Mouse (Mus musculus): Measurements from ENCODE around the gene Ptges. TPM values are rescaled to one million over a fixed set of nuclear protein-coding genes. Genes with fewer than 3 reads are reported as not detected.
A peak's percentile ranks its signal among the peaks of the same experiment; 100 is the strongest.
"Not testable (repeated sequence)": the region's sequence is repeated elsewhere in the genome, so short reads cannot be mapped to it uniquely, and the experiment has no call there.

Ptges gene
- total RNA-seq, 2 experiments from 2014 or later: 5.1 to 6.9 TPM

DNA sequence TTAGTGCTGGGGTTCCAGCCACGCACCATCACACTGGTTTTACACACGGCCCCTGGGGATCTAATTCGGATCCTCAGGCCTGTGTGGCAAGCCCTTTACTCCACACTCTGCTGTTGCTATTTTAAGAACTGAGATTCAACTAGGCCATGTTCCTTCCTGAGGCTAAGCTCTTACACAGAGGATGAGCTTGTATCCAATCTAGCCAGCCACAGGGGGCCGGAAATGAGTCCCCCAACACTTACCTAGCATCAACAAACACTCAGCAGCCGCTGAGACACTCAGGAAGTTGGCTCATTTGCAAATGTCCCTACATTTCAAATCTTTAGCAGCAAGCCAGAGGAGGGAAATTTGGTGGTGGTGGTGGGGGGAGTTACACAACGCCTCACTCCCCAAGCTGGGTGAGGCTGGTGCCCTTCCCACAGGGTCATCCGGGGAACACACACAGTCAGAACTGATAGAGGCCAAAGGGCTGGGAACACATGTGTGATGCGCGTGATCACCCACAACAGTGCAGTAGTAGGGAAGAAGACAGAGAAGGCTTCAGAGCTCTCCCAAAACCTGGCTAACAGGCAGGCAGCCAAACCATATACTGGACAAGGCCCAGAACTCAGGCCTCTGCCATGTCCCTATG lies 2.4 kb downstream of the Ptges start:
- intact Hi-C loops (cut with DNase I): no loop called here
- DNase-seq (ENCODE audit: extremely low spot score in 1 of 2, low spot score in 2 of 2): no peak
- peak overlapping the region; percentile 24; the same call in 1 of the 2 replicates for H3K27ac ChIP-seq
- H3K4me3 ChIP-seq: no peak overlapping the region
- no peak for TF ChIP-seq CTCF (IDR thresholded peaks at IDR 0.05)

DNA sequence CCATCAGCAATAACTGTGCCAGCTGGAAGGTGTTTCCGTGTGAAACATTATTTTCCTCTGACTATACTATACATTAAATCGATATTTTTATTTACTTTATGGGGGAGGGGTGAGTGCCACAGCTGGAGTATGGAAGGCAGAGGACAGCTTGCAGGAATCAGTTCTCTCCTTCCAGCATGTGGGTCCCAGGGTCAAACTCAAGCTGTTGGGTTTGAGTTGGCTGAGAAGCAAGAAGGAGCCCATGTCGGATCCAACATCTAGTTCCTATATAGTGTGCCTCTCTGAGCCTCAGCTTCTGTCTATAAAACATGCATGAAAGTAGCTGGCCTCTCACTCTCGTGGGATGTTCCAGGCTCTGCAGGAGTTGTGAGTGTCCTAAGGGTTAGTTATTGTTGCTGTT lies 3.3 kb downstream of the Ptges start:
- TF ChIP-seq CTCF (IDR thresholded peaks at IDR 0.05): no peak
- H3K27ac ChIP-seq: no peak overlapping the region
- no peak for DNase-seq (ENCODE audit: extremely low spot score in 1 of 2, low spot score in 2 of 2)
- no peak overlapping the region for H3K4me3 ChIP-seq
- intact Hi-C loops (cut with DNase I): no loop called here

DNA sequence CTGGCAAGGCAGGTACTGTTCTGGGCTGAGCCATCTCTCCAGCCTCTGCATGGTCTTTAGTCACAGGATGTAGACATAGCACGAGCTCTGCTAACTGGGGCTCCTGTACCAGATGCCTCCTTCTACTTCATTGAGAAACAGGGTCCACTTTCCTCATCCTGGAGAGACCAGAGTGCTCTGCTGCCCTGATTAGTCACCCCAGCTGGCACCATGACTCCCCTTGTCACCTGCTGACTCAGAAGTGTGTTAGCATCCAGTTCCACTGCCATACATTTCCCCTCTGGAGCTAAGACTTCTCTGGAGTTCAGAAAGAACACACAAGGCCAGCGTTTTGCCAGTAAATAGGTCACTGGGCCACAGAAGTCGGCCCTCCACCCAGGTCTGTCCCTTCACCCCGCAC lies 4.5 kb downstream of the Ptges start:
- no peak overlapping the region for H3K4me3 ChIP-seq
- intact Hi-C loops (cut with DNase I): no loop called here
- H3K27ac ChIP-seq: no peak overlapping the region
- no peak for DNase-seq (ENCODE audit: extremely low spot score in 1 of 2, low spot score in 2 of 2)
- TF ChIP-seq CTCF (IDR thresholded peaks at IDR 0.05): no peak

GRCm38 (mm10) chr2:30923099-30923498 lies 6.6 kb downstream of the Ptges start:
- H3K27ac ChIP-seq: no peak overlapping the region
- no peak for TF ChIP-seq CTCF (IDR thresholded peaks at IDR 0.05)
- intact Hi-C loops (cut with DNase I): no loop called here
- DNase-seq (ENCODE audit: extremely low spot score in 1 of 2, low spot score in 2 of 2): no peak
- H3K4me3 ChIP-seq: no peak overlapping the region

- no peak for TF ChIP-seq CTCF (IDR thresholded peaks at IDR 0.05)
- peak overlapping the region; percentile 69 for H3K27ac ChIP-seq
- H3K4me3 ChIP-seq: no peak overlapping the region
- intact Hi-C loops (cut with DNase I): no loop called here
- DNase-seq (ENCODE audit: extremely low spot score in 1 of 2, low spot score in 2 of 2): peak in 1 of 2 experiments; percentile 37
These were observed 9.4 kb downstream of the Ptges start for GRCm38 (mm10) chr2:30920216-30920615.

GRCm38 (mm10) chr2:30918780-30919329 lies 10.8 kb downstream of the Ptges start:
- intact Hi-C loops (cut with DNase I): no loop called here
- Histone ChIP-seq H3K27ac (no peak overlapping the region), H3K4me3 (no peak overlapping the region)
- no peak for TF ChIP-seq CTCF (IDR thresholded peaks at IDR 0.05)
- no peak for DNase-seq (ENCODE audit: extremely low spot score in 1 of 2, low spot score in 2 of 2)

- TF ChIP-seq CTCF (IDR thresholded peaks at IDR 0.05): no peak
- Histone ChIP-seq H3K4me3 (no peak overlapping the region), H3K27ac (no peak overlapping the region)
- intact Hi-C loops (cut with DNase I): no loop called here
- DNase-seq (ENCODE audit: extremely low spot score in 1 of 2, low spot score in 2 of 2): no peak
These were observed 11.5 kb downstream of the Ptges start for GRCm38 (mm10) chr2:30918126-30918525.

DNA sequence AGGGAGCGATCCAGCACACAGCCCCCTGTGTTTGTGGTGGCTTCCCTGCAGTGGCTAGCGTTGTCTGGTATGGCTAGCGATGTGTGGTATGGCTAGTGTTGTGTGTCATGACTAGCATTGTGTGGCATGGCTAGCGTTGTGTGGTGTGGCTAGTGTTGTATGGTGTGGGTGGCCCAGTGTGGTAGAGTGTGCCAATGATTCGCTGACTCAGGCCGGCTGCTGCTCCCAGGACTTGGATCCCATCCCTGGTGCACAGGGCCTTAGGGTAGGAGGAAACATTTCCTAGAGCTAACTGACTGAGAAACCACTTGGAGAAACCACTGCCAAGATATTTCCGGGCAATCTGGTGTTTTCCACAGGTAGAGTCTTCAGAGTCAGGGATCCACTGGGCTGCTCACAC lies 12.0 kb downstream of the Ptges start:
- H3K27ac ChIP-seq: no peak overlapping the region
- no peak for DNase-seq (ENCODE audit: extremely low spot score in 1 of 2, low spot score in 2 of 2)
- intact Hi-C loops (cut with DNase I): no loop called here
- H3K4me3 ChIP-seq: no peak overlapping the region
- no peak for TF ChIP-seq CTCF (IDR thresholded peaks at IDR 0.05)

- DNase-seq (ENCODE audit: extremely low spot score in 1 of 2, low spot score in 2 of 2); H3K27ac ChIP-seq; H3K4me3 ChIP-seq; intact Hi-C loops (cut with DNase I): not testable (repeated sequence)
These were observed 13.7 kb downstream of the Ptges start for GRCm38 (mm10) chr2:30915933-30916332.

DNA sequence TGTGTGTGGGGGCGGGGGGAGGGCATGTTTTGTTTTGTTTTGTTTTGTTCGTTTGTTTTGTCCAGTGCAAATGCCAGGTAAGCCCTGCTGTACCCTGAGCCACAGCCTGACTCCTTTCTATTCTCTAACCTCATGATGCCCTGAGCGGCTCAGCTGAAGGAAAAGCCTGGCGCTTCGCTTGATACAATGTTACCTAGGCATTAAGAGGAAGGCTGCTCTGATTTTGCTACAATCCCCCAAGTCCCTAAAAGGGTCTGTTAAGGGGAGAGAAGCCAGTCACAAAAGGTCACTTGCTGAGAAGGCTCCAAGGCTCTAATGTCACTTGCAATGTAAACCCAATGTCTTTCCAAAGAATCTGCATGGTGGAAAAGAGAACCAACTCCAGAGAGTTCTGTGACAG lies 14.3 kb downstream of the Ptges start:
- Histone ChIP-seq H3K4me3 (no peak overlapping the region), H3K27ac (no peak overlapping the region)
- intact Hi-C loops (cut with DNase I): no loop called here
- TF ChIP-seq CTCF (IDR thresholded peaks at IDR 0.05): no peak
- DNase-seq (ENCODE audit: extremely low spot score in 1 of 2, low spot score in 2 of 2): no peak

- Histone ChIP-seq H3K4me3 (no peak overlapping the region), H3K27ac (no peak overlapping the region)
- no peak for DNase-seq (ENCODE audit: extremely low spot score in 1 of 2, low spot score in 2 of 2)
- intact Hi-C loops (cut with DNase I): no loop called here
- no peak for TF ChIP-seq CTCF (IDR thresholded peaks at IDR 0.05)
These were observed 14.8 kb downstream of the Ptges start for GRCm38 (mm10) chr2:30914836-30915235.

DNA sequence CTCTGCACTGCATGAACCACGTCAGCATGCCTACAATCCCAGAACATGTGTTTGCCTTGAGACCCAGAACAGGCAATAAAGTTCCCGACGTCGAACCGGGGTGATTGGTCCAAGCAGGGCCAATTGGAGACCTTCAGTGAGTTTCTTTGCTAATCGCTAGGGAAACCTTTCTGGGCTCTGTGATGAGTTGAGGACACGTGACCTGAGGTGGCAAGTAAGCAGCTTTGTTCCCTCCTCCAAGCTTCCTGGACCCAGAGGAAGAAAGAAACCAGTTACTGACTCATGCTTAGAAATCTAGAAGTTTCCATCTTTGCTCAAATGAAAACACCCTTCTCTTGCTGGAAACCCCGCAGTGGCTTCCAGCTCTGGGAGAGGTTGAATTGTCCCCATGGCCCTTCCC lies 16.6 kb downstream of the Ptges start:
- Histone ChIP-seq H3K4me3 (no peak overlapping the region), H3K27ac (no peak overlapping the region)
- no peak for DNase-seq (ENCODE audit: extremely low spot score in 1 of 2, low spot score in 2 of 2)
- TF ChIP-seq CTCF (IDR thresholded peaks at IDR 0.05): no peak
- intact Hi-C loops (cut with DNase I): loop anchor here (2.0 kb wide), 1 partner anchor 16 kb away; no protein-coding TSS in a partner anchor

DNA sequence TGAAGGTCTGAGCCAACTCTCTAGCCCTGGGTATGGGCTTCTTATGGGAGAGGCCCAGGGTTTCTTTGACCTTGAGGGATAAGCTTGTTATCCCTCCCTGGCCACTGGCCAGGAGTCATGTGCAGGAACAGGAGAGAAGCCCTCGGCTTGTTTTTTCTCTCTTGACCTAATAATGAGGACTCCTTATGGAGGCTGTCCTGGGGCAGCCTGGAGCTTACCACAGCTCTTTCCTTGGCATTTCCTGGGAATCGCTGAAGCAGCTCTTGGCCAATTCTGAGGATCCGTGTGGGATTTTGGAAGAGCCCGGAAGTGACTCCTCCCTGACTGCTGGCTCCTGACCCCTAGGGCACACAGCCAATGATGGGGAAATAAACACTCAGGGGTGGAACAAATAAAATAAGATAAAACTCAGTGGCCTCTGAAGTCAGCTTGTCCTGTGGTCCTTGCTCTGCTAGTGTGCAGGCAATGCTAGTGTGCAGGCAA lies 17.3 kb downstream of the Ptges start:
- no peak overlapping the region for H3K4me3 ChIP-seq
- intact Hi-C loops (cut with DNase I): loop anchor here (2.0 kb wide), 1 partner anchor 16 kb away; no protein-coding TSS in a partner anchor
- no peak for TF ChIP-seq CTCF (IDR thresholded peaks at IDR 0.05)
- no peak overlapping the region; the same call in 1 of the 2 replicates for H3K27ac ChIP-seq
- no peak for DNase-seq (ENCODE audit: extremely low spot score in 1 of 2, low spot score in 2 of 2)

All from left cerebral cortex, adult 2 months (tissue).